Mouse (Mus musculus): ENCODE data around the gene Osbpl11.
A peak's percentile ranks its signal among the peaks of the same experiment; 100 is the strongest.
"Not testable (repeated sequence)": the region's sequence is repeated elsewhere in the genome, so short reads cannot be mapped to it uniquely, and the experiment has no call there.

Gene Osbpl11

GRCm38 (mm10) chr16:33184901-33185260 lies at the start of gene Osbpl11:
TSS of gene Osbpl11 (plus strand) at chr16:33185071.
- peak; percentile 96 for DNase-seq

GRCm38 (mm10) chr16:33135167-33135566 lies 49.7 kb upstream of the Osbpl11 start:
- no peak for DNase-seq

GRCm38 (mm10) chr16:33139061-33139460 lies 45.8 kb upstream of the Osbpl11 start:
- DNase-seq, result not testable (repeated sequence)

DNA sequence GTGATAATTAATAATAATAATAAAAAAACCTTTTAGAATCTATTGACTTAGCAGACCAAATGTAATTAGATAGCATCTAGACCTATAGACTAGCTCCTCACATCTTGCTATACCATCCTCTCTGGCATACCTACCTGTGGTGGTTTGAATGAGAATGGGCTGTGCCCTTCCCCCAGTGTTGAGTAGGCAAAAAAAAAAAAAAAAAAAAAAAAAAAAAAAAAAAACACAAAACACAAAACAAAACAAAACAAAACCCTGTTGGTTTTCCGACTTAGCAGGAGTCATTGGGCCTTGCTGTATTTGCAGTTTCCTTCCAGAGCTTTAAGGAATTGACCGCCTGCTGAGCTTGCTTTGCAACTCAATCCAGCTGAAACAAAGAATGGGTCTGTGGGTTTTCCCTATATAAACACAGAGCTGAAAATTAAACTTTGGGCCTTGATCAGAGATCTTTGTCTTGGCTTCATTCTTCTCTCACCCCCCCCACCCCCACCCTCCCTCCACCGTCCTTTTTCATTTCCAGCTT lies 43.1 kb upstream of the Osbpl11 start:
- no peak for DNase-seq

- DNase-seq, result no peak
These were observed 41.4 kb upstream of the Osbpl11 start for GRCm38 (mm10) chr16:33143452-33143851.

DNA sequence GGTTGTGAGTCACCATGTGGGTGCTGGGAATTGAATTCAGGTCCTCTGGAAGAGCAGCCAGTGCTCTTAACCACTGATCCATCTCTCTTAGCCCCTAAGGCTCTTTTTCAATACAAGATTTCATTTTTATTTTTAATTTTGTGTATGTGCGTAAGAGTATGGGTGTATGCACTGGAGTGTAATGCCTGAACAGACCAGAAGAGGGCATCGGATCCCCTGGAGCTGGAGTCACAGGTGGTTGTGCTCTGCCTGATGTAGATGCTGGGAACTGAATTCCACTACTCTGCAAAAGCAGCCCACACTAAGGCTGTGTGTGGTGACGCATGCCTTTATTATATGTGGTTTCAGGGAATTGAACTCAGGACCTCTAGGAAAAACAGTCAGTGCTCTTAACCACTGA lies 38.7 kb upstream of the Osbpl11 start:
- no peak for DNase-seq

DNA sequence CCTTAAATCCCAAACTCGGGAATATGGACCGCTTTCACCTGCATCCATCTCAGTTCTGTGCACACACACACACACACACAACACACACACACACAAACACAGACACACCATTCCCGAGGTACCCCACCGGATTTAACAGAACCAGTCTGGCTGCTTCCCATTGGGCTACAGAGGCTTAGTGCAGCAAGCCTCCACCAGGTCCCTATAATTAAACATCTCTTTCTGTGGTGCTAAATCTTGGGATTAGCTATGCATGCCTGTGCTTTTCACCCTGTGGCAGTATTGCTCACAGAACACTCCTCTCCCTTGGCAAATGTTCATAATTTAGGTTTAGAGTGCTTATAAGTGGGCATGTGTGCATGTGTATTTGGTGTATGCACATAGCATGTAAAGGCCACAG lies 36.7 kb upstream of the Osbpl11 start:
- DNase-seq, result no peak

DNA sequence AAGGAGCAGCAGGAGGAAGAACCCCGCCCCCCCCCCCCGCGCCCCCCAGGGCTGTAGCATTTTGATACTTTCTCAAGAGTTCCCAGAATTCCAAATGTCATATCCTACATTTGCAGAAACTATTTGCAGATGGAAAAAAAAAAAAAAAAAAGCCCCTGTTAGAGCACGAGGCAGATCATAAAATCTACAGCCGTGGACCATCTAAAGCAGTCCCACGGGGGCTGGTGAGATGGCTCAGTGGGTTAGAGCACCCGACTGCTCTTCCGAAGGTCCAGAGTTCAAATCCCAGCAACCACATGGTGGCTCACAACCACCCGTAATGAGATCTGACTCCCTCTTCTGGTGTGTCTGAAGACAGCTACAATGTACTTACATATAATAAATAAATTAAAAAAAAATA lies 34.0 kb upstream of the Osbpl11 start:
- not testable (repeated sequence) for DNase-seq

GRCm38 (mm10) chr16:33151558-33151957 lies 33.3 kb upstream of the Osbpl11 start:
- DNase-seq, result peak; percentile 74

DNA sequence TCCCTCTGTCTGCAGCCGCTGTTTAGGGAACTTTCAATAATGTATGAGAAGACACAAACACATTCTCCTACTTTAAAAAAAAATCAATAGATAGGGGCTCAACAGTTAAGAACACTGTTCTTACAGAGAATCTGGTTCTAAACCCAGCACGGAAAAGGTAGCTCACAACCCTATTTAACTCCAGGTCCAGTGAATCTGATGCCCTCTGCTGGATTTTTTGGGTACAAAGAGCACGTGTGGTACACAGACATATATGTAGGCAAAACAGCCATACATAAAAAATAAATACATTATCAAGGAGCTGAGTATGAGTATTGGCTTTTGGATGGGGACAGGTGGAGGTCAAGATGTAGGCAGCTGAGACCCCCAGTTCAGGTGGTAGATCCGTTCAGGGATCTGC lies 29.9 kb upstream of the Osbpl11 start:
- peak; percentile 46 for DNase-seq

DNA sequence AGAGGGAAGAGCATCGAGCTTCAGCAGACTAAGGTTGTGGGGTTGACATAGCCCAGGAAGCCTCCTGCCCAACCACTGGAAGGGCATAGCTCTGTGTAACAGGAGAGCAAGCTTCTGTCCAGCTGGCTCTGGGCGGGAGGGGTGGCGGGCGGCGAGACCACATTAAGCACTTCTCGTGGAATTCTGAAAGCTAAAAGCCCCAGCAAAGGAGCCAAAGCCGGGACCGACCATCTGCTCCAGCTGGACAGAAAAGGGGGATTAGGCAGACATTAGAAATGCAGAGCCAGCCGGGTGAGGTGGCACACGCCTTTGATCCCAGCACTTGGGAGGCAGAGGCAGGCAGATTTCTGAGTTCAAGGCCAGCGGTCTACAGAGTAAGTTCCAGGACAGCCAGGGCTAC lies 26.9 kb upstream of the Osbpl11 start:
- DNase-seq, result no peak

GRCm38 (mm10) chr16:33158590-33159071 lies 26.2 kb upstream of the Osbpl11 start:
- no peak for DNase-seq

- no peak for DNase-seq
These were observed 25.5 kb upstream of the Osbpl11 start for GRCm38 (mm10) chr16:33159363-33159762.

GRCm38 (mm10) chr16:33163330-33164090 lies 21.4 kb upstream of the Osbpl11 start:
- DNase-seq, result no peak

GRCm38 (mm10) chr16:33166284-33166683 lies 18.6 kb upstream of the Osbpl11 start:
- not testable (repeated sequence) for DNase-seq

DNA sequence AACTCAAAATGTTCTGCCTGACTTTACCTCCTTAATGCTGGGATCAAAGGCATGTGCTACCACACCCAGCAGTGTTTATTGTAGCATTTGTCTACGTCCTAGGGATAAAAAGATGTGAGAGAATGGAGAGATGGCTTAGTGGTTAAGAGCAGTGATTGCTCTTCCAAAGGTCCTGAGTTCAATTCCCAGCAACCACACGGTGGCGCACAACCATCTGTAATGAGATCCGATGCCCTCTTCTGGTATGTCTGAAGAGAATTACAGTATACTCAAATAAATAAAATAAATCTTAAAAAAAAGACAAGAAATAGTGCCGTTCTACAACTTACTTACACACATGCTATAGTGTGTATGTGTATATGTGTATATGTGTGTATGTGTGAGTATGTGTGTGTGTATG lies 17.3 kb upstream of the Osbpl11 start:
- DNase-seq, result no peak

- DNase-seq, result no peak
These were observed 15.3 kb upstream of the Osbpl11 start for GRCm38 (mm10) chr16:33169471-33170034.

DNA sequence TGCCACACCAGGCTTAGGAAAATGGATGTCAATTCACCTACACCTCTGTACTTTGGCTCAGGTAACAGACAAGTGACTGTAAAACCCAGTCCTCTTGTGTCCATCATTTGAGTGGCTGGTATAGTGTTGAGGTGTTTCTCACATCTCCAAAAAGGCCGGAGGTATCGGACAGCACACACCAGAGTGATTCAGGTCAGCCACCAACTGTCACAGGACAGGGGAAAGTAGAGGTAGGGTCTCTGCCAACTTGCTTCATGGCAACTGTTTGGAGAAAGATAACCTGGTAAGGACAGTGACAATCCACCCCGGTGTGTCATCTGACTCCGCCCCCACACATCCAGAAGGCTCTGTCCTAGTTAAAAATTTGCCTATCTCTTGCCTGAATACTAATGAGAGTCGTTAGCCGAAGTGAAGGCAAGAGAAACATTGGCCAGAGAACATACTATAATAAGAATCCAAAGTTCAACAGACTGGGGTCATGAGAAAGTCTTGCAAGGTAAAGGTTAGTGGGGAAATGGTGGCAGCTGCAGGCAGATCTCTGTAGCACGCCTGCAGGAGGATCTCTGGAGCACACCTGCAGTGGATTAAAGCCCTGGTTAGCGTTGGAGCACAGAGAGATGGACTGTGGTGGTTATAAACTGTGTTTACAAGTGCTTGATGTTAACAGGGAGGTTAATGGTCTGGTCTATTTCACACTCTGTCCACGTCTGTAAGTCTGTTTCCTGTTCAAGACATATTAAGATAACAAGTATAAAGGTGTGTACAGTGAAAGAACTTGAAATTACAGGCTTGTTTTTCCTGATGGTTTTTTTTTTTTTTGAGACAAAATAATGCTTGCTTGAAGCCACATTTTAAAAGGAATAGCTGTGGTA lies 13.9 kb upstream of the Osbpl11 start:
- no peak for DNase-seq

DNA sequence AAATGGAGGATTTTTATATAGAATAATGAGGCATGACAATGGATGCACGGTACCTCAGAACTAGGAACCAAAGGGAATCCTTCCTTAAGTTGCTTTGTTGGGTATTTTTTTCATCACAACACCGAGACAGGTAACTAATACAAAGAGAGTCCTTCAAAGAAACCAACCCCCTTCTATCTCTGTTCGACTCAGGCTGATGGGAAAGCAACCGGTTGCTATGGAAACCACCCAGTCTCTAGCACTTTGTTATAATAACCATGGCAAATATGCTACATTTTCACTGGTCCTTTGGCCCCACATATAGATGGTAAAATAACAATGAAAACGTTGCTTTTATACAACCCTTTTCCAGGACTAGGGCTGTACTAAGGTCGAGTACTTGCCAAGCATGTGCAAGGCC lies 13.1 kb upstream of the Osbpl11 start:
- DNase-seq, result no peak

GRCm38 (mm10) chr16:33173151-33173550 lies 11.7 kb upstream of the Osbpl11 start:
- no peak for DNase-seq

- DNase-seq, result no peak
These were observed 10.2 kb upstream of the Osbpl11 start for GRCm38 (mm10) chr16:33174695-33175094.

- not testable (repeated sequence) for DNase-seq
These were observed 8.0 kb upstream of the Osbpl11 start for GRCm38 (mm10) chr16:33176831-33177230.

GRCm38 (mm10) chr16:33177722-33178121 lies 7.1 kb upstream of the Osbpl11 start:
- no peak for DNase-seq
